Mouse (Mus musculus) cortical plate, adult 2 months (tissue): ENCODE results near the gene Eif3b.

ENCODE experiments used
- CTCF ChIP-seq: fragments of 200-500 bp; IDR thresholded peaks from 2 replicates; pipeline ENCODE4 v1.5.1; 2011; ENCODE audit warnings: mild to moderate bottlenecking, control low read depth, low read length; ENCODE audit not compliant: insufficient read depth; ENCODE audit errors: extremely low read depth
- POLR2A ChIP-seq: fragments of 200-500 bp; IDR thresholded peaks from 2 replicates; pipeline ENCODE4 v1.6.1; 2011; ENCODE audit warnings: mild to moderate bottlenecking, low read length, control low read depth; ENCODE audit not compliant: insufficient read depth; ENCODE audit errors: extremely low read depth

- TF ChIP-seq POLR2A, result no peak
- TF ChIP-seq CTCF, result no peak
Observed at GRCm38 (mm10) chr5:140402640-140403270, 16.4 kb upstream of the Eif3b start.
